Mouse (Mus musculus): Measurements from ENCODE around the gene Rpl13a.

DNA sequence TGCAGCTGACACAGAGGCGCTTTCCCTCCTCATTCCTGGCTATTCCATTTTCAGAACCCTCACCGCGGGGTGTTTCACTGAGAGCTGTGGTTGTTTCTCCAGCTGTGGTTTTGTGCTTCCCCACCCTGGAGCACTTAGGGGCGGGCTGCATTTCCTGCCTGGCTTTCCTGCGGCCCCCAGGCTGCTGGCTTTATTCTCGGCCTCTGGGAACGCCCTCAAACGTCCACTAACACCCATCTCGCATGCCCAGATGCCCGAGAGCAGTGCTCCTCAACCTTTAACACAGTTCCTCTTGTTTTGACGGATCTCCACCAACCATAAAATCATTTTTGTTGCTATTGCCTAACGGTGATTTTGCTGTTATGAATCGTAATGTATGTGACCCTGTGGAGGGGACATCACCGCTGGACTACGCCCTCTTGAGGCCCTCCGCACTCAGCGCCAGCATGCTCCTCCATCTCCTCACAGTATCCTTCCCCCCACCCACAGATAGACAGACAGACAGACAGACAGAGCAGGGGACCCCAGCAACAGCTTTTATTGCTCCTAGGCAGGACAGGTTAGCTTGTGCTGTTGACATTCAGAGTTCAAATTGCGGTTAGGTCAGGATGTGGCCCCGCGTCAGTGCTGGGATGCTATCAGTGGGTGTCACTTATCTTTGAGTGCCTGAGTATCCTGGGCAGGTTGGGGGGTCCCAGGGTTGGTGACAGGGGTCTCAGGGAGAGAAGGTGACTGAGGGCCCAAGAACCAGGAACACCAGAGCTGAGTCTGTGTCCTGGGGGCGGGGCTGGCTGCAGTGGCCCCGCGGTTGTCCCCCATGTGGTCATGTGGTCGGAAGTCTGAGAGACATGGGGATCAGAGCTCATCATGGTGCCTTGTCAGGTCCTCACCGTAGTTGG, 45.9 kb downstream of the Rpl13a start:
- TF ChIP-seq CTCF (IDR thresholded peaks at IDR 0.05; ENCODE audit: low read depth) (no peak), EP300 (IDR thresholded peaks at IDR 0.05; ENCODE audit: low read depth) (peak; percentile 33; the same call in 1 of the 2 replicates)

Measured in heart, postnatal 0 days (tissue).